Mouse (Mus musculus) embryonic facial prominence, embryonic 11.5 days (tissue): ENCODE results near the gene Ppy. TPM values are rescaled to one million over a fixed set of nuclear protein-coding genes. Genes with fewer than 3 reads are reported as not detected.
A peak's percentile ranks its signal among the peaks of the same experiment; 100 is the strongest.

Experiments
- ATAC-seq: fragments of 200-750 bp; cut with Nextera tagmentation; replicated peaks from 2 replicates; pipeline ENCODE4 v1.8.0; 2017; ENCODE audit warnings: low read depth; ENCODE audit not compliant: insufficient number of reproducible peaks, low FRiP score, low TSS enrichment
- DNase-seq: peaks from one replicate; pipeline ENCODE4 v3.0.0-alpha.2; 2015; ENCODE audit warnings: low spot score
- H3K27ac ChIP-seq: fragments of 300-500 bp; sonication (generic); replicated peaks from 2 replicates; pipeline ENCODE4 v1.5.1; 2014; ENCODE audit warnings: mild to moderate bottlenecking, low read depth, low read length, control low read depth
- H3K27me3 ChIP-seq: fragments of 300-500 bp; sonication (generic); 2 replicates; pipeline ENCODE4 v1.6.1; 2014; ENCODE audit warnings: mild to moderate bottlenecking, low read length, moderate library complexity, mixed read lengths; ENCODE audit not compliant: control insufficient read depth, insufficient read depth
- H3K36me3 ChIP-seq: fragments of 300-500 bp; sonication (generic); replicated peaks from 2 replicates; pipeline ENCODE4 v1.6.1; 2014; ENCODE audit warnings: low read depth, mild to moderate bottlenecking, low read length, moderate library complexity, mixed read lengths; ENCODE audit not compliant: control insufficient read depth, insufficient read depth
- H3K4me1 ChIP-seq: fragments of 300-500 bp; sonication (generic); 2 replicates; pipeline ENCODE4 v1.6.1; 2014; ENCODE audit warnings: low read length, mixed read lengths; ENCODE audit not compliant: control insufficient read depth, insufficient read depth
- H3K4me2 ChIP-seq: fragments of 300-500 bp; sonication (generic); 2 replicates; pipeline ENCODE4 v1.6.1; 2014; ENCODE audit warnings: low read depth, mild to moderate bottlenecking, control low read depth, low read length, moderate library complexity
- H3K4me3 ChIP-seq: fragments of 300-500 bp; sonication (generic); 2 replicates; pipeline ENCODE4 v1.5.1; 2014; ENCODE audit warnings: low read depth, low read length, control low read depth
- H3K9ac ChIP-seq: fragments of 300-500 bp; sonication (generic); replicated peaks from 2 replicates; pipeline ENCODE4 v1.6.1; 2014; ENCODE audit warnings: mild to moderate bottlenecking, control low read depth, low read length
- H3K9me3 ChIP-seq: fragments of 300-500 bp; sonication (generic); replicated peaks from 2 replicates; pipeline ENCODE4 v1.6.1; 2016; ENCODE audit warnings: mild to moderate bottlenecking, low read length, inconsistent platforms, mixed read lengths; ENCODE audit not compliant: control insufficient read depth
- WGBS: fragments of 180-500 bp; shearing (Covaris S2); extraction: QIAGEN DNeasy Blood & Tissue Kit; methylation state at CpG from one replicate; pipeline ENCODE4 v1.1.7; 2014; 5-methylcytosine and 5-hydroxymethylcytosine counted together
- polyA plus RNA-seq: library from polyadenylated mRNA; unstranded; fragments of >200 nt; fragmentation: Nextera tagmentation; extraction: Ambion mirVana; gene quantifications from 2 replicates; pipeline ENCODE4 v1.2.1, GENCODE M21; 2014

Gene Ppy
- polyA plus RNA-seq, 1 experiment from 2014 or later = not detected

GRCm38 (mm10) chr11:102086331-102086730 lies 14.8 kb downstream of the Ppy start:
- WGBS = 20% methylated on average over 3 of the region's 3 CpGs
- H3K27me3 ChIP-seq = no peaks in the 10 kb centered on the region
- ATAC-seq = no peak
- no peaks in the 10 kb centered on the region for H3K9me3 ChIP-seq
- peaks cover 3% of the 10 kb centered on the region; the same call in 1 of the 2 replicates for H3K4me1 ChIP-seq
- no peak overlapping the region; the same call in 1 of the 2 replicates for H3K9ac ChIP-seq
- H3K4me3 ChIP-seq = no peak overlapping the region
- no peaks in the 10 kb centered on the region for H3K36me3 ChIP-seq
- H3K4me2 ChIP-seq = no peak overlapping the region; the same call in 1 of the 2 replicates
- H3K27ac ChIP-seq = no peak overlapping the region
- DNase-seq = peak; percentile 60

- H3K9ac ChIP-seq = no peak overlapping the region
- no peaks in the 10 kb centered on the region for H3K36me3 ChIP-seq
- H3K4me2 ChIP-seq = no peak overlapping the region
- WGBS = 30% methylated on average over 7 of the region's 7 CpGs
- H3K27ac ChIP-seq = no peak overlapping the region
- H3K4me1 ChIP-seq = peaks cover 3% of the 10 kb centered on the region; the same call in 1 of the 2 replicates
- no peak overlapping the region for H3K4me3 ChIP-seq
- H3K9me3 ChIP-seq = no peaks in the 10 kb centered on the region
- ATAC-seq = no peak
- DNase-seq = no peak
- H3K27me3 ChIP-seq = no peaks in the 10 kb centered on the region
Observed at GRCm38 (mm10) chr11:102084159-102084558, 17.0 kb downstream of the Ppy start.

GRCm38 (mm10) chr11:102083193-102083592 lies 17.9 kb downstream of the Ppy start:
- DNase-seq = no peak
- no peaks in the 10 kb centered on the region for H3K9me3 ChIP-seq
- 55% methylated on average over 4 of the region's 4 CpGs for WGBS
- H3K4me3 ChIP-seq = no peak overlapping the region
- H3K4me2 ChIP-seq = no peak overlapping the region
- H3K27ac ChIP-seq = no peak overlapping the region
- H3K27me3 ChIP-seq = no peaks in the 10 kb centered on the region
- H3K9ac ChIP-seq = no peak overlapping the region
- H3K36me3 ChIP-seq = no peaks in the 10 kb centered on the region
- peaks cover 3% of the 10 kb centered on the region; the same call in 1 of the 2 replicates for H3K4me1 ChIP-seq
- no peak for ATAC-seq

- H3K27ac ChIP-seq = no peak overlapping the region
- peak overlapping the region; percentile 42 for H3K4me3 ChIP-seq
- WGBS = 1% methylated on average over 18 of the region's 18 CpGs
- no peaks in the 10 kb centered on the region for H3K9me3 ChIP-seq
- H3K36me3 ChIP-seq = no peaks in the 10 kb centered on the region
- DNase-seq (peak; percentile 93), ATAC-seq (peak; percentile 81)
- peak overlapping the region; percentile 91 for H3K4me2 ChIP-seq
- no peaks in the 10 kb centered on the region for H3K27me3 ChIP-seq
- peaks cover 3% of the 10 kb centered on the region; the same call in 1 of the 2 replicates for H3K4me1 ChIP-seq
- peak overlapping the region; percentile 53 for H3K9ac ChIP-seq
Observed at GRCm38 (mm10) chr11:102082322-102082721, 18.8 kb downstream of the Ppy start.

- WGBS = 79% methylated on average over 14 of the region's 14 CpGs
- Histone ChIP-seq H3K4me3 (no peak overlapping the region), H3K4me2 (no peak overlapping the region), H3K9me3 (no peaks in the 10 kb centered on the region), H3K27me3 (no peaks in the 10 kb centered on the region), H3K4me1 (peaks cover 3% of the 10 kb centered on the region; the same call in 1 of the 2 replicates), H3K9ac (no peak overlapping the region), H3K27ac (no peak overlapping the region), H3K36me3 (no peaks in the 10 kb centered on the region)
- no peak for DNase-seq
- ATAC-seq = no peak
Observed at GRCm38 (mm10) chr11:102073722-102074121, 27.4 kb downstream of the Ppy start.

GRCm38 (mm10) chr11:102072729-102073128 lies 28.4 kb downstream of the Ppy start:
- no peak for DNase-seq
- no peak overlapping the region for H3K4me2 ChIP-seq
- WGBS = 90% methylated on average over 5 of the region's 5 CpGs
- no peak overlapping the region for H3K27ac ChIP-seq
- H3K4me3 ChIP-seq = no peak overlapping the region
- no peak for ATAC-seq
- H3K9me3 ChIP-seq = no peaks in the 10 kb centered on the region
- no peaks in the 10 kb centered on the region for H3K36me3 ChIP-seq
- no peak overlapping the region for H3K9ac ChIP-seq
- H3K4me1 ChIP-seq = peaks cover 3% of the 10 kb centered on the region; the same call in 1 of the 2 replicates
- no peaks in the 10 kb centered on the region for H3K27me3 ChIP-seq

GRCm38 (mm10) chr11:102070426-102070825 lies 30.7 kb downstream of the Ppy start:
- H3K4me3 ChIP-seq = no peak overlapping the region
- DNase-seq = peak; percentile 20

GRCm38 (mm10) chr11:102069633-102070032 lies 31.5 kb downstream of the Ppy start:
- Histone ChIP-seq H3K9me3 (no peaks in the 10 kb centered on the region), H3K4me1 (peaks cover 3% of the 10 kb centered on the region; the same call in 1 of the 2 replicates), H3K36me3 (no peaks in the 10 kb centered on the region), H3K9ac (no peak overlapping the region), H3K4me2 (no peak overlapping the region), H3K27ac (no peak overlapping the region), H3K27me3 (no peaks in the 10 kb centered on the region), H3K4me3 (no peak overlapping the region)
- WGBS = 46% methylated on average over 11 of the region's 11 CpGs
- no peak for DNase-seq
- no peak for ATAC-seq

More at GRCm38 (mm10) chr11:102070426-102070825, 30.7 kb downstream of the Ppy start:
- Histone ChIP-seq H3K27ac (no peak overlapping the region), H3K9ac (no peak overlapping the region), H3K4me2 (peak overlapping the region; percentile 7; the same call in 1 of the 2 replicates), H3K27me3 (no peaks in the 10 kb centered on the region), H3K4me1 (peaks cover 3% of the 10 kb centered on the region; the same call in 1 of the 2 replicates), H3K9me3 (no peaks in the 10 kb centered on the region), H3K36me3 (no peaks in the 10 kb centered on the region)
- ATAC-seq = no peak
- 3% methylated on average over 13 of the region's 13 CpGs for WGBS
